Comparison of ENCODE assay signal across 20 mouse cellular contexts in the genomic region with DNA sequence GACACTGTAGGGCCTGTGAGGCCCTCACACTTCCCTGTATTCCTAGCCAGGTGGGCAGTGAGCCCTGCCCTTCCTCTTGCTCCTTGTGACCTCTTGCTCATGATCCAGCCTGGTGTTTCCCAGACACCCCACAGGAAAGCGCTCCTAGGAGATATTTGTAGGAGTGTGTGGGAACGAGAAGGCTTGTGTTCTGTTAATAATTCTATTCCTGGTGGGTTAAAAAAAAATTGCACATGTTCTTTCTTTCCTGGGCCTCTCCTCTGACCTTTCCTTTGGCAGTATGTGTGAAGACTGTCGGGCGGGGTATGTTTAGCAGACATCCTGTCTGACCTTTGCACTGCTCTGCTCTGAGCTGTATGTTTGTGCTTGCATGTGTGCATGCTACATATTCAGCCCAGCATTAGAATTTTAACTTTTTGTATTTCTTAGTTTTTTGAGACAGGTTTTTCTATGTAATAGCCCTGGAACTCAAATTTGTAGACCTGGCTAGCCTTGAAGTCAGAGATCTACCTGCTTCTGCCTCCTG. TPM values are rescaled to one million over a fixed set of nuclear protein-coding genes. Genes with fewer than 3 reads are reported as not detected.
DNase-seq lines count a peak whose midpoint lies in the region; ATAC-seq and TF ChIP-seq lines count a peak whose summit lies in the region.
"Had no signal": no experiment of that assay in that cellular context is flagged by ENCODE, and none has a peak within 500 bp of the region (broad histone marks: within the 10 kb centered on the region; RNA-seq: fewer than 3 reads in every experiment).

No protein-coding gene starts in this region.

- no peak overlapping the region for H3K4me2 ChIP-seq in heart, embryonic 11.5 days
- H3K4me2 ChIP-seq in liver, embryonic 16.5 days (ENCODE audit: low read depth, low read length): no peak overlapping the region
- H3K4me2 ChIP-seq: stomach, embryonic 15.5 days had no signal

- no peak for DNase-seq in heart, postnatal 36 days
- DNase-seq in kidney, adult 9 months: peak; percentile 53
- no peak for DNase-seq in kidney, adult 8-10 months
- no peak for DNase-seq in spleen, adult 12 weeks (ENCODE audit: low spot score)
- DNase-seq in right cerebral cortex, postnatal 25 days: no peak
- DNase-seq: cerebellum, adult 9-11 months; forebrain, postnatal 0 days; gastrocnemius, postnatal 14 days; kidney, postnatal 25 days; layer of hippocampus, postnatal 36 days; lung, adult 2 months; lung, postnatal 36 days; right cerebral cortex, adult 18-20 months had no signal

- WGBS in heart, embryonic 11.5 days (ENCODE audit: insufficient replicate concordance): 90% methylated on average over 4 of the region's 4 CpGs
- WGBS in liver, embryonic 16.5 days (ENCODE audit: insufficient replicate concordance): 65% methylated on average over 4 of the region's 4 CpGs

- peak overlapping the region; percentile 44; the same call in 1 of the 2 replicates for H3K9ac ChIP-seq in heart, embryonic 11.5 days (ENCODE audit: low read depth, low read length)
- H3K9ac ChIP-seq in liver, embryonic 16.5 days (ENCODE audit: low read depth, low read length): no peak overlapping the region
- H3K9ac ChIP-seq: forebrain, postnatal 0 days; stomach, embryonic 15.5 days had no signal

- no peak for ATAC-seq in heart, embryonic 11.5 days (replicated peaks; ENCODE audit: insufficient number of reproducible peaks, low FRiP score, low TSS enrichment)
- peak; percentile 59 for ATAC-seq in liver, embryonic 16.5 days (ENCODE audit: low read depth)
- ATAC-seq: forebrain, postnatal 0 days had no signal

- no peak overlapping the region for H3K4me3 ChIP-seq in heart, embryonic 11.5 days (ENCODE audit: low read depth, low read length)
- H3K4me3 ChIP-seq in E14TG2a.4 (replicated peaks; ENCODE audit: low read length): peak overlapping the region; percentile 80
- H3K4me3 ChIP-seq in liver, embryonic 16.5 days (ENCODE audit: low read depth, low read length): no peak overlapping the region
- H3K4me3 ChIP-seq: limb, embryonic 10.5 days; stomach, embryonic 15.5 days had no signal

- H3K4me1 ChIP-seq in heart, embryonic 11.5 days (ENCODE audit: control insufficient read depth, insufficient read depth, low read length): no peaks in the 10 kb centered on the region
- H3K4me1 ChIP-seq in E14TG2a.4 (replicated peaks; ENCODE audit: low read depth, low read length): peaks cover 94% of the 10 kb centered on the region
- H3K4me1 ChIP-seq in liver, embryonic 16.5 days (ENCODE audit: control insufficient read depth, low read depth, low read length): peaks cover 15% of the 10 kb centered on the region; the same call in 1 of the 2 replicates
- H3K4me1 ChIP-seq: limb, embryonic 10.5 days; stomach, embryonic 15.5 days had no signal

- 0 out of 2 replicates have a peak overlapping the region, but pooled peaks have one; percentile 32 for H3K27ac ChIP-seq in heart, embryonic 11.5 days (ENCODE audit: low read depth, low read length)
- peak overlapping the region; percentile 36; the same call in 1 of the 2 replicates for H3K27ac ChIP-seq in liver, embryonic 16.5 days (ENCODE audit: low read length)
- H3K27ac ChIP-seq: limb, embryonic 10.5 days; stomach, embryonic 15.5 days had no signal

- TF ChIP-seq CTCF in E14TG2a.4 (conservative IDR thresholded peaks at IDR 0.05; ENCODE audit: low read length): no peak

- no peaks in the 10 kb centered on the region for H3K9me3 ChIP-seq in heart, embryonic 11.5 days (replicated peaks; ENCODE audit: control insufficient read depth, low read length)
- H3K9me3 ChIP-seq in E14TG2a.4 (ENCODE audit: low read length): peaks cover 32% of the 10 kb centered on the region
- H3K9me3 ChIP-seq in liver, embryonic 16.5 days (replicated peaks; ENCODE audit: control insufficient read depth, low read length): no peaks in the 10 kb centered on the region
- H3K9me3 ChIP-seq: G1E; limb, embryonic 10.5 days; stomach, embryonic 15.5 days had no signal

- no peaks in the 10 kb centered on the region for H3K27me3 ChIP-seq in heart, embryonic 11.5 days (ENCODE audit: control insufficient read depth, insufficient read depth, low read length)
- H3K27me3 ChIP-seq in E14TG2a.4 (ENCODE audit: insufficient read depth, low read length): no peaks in the 10 kb centered on the region
- H3K27me3 ChIP-seq in liver, embryonic 16.5 days (ENCODE audit: control insufficient read depth, insufficient read depth, low read depth, low read length): no peaks in the 10 kb centered on the region
- H3K27me3 ChIP-seq: stomach, embryonic 15.5 days had no signal

- H3K36me3 ChIP-seq in heart, embryonic 11.5 days (ENCODE audit: control insufficient read depth, insufficient read depth, low read length): peaks cover 67% of the 10 kb centered on the region
- H3K36me3 ChIP-seq in E14TG2a.4 (ENCODE audit: insufficient read depth, low read length): peaks cover 92% of the 10 kb centered on the region
- H3K36me3 ChIP-seq in liver, embryonic 16.5 days (ENCODE audit: control insufficient read depth, insufficient read depth): peaks cover 32% of the 10 kb centered on the region

- intact Hi-C loops in heart, postnatal 36 days (cut with DNase I): no loop called here

RNA-seq across cellular contexts. Expression of gene Ssr2, which starts 9.1 kb away (rescaled TPM):
- 206 and 229 TPM in 2 replicates for polyA plus RNA-seq in heart, embryonic 11.5 days (2014; fragmentation: Nextera tagmentation; extraction: Ambion mirVana)
- 10 to 100 TPM; 70.7 to 73.8 TPM for total RNA-seq in heart, postnatal 36 days (2021)
- polyA plus RNA-seq in liver, embryonic 16.5 days (2015; fragmentation: Nextera tagmentation; extraction: Ambion mirVana): 171 and 190 TPM in 2 replicates

RNA-seq across cellular contexts. Expression of gene Ubqln4, which starts 13.0 kb away (rescaled TPM):
- 48.8 and 49.5 TPM in 2 replicates for polyA plus RNA-seq in heart, embryonic 11.5 days (2014; fragmentation: Nextera tagmentation; extraction: Ambion mirVana)
- total RNA-seq in heart, postnatal 36 days (2021): 10 to 100 TPM; 65.0 to 75.6 TPM
- polyA plus RNA-seq in liver, embryonic 16.5 days (2015; fragmentation: Nextera tagmentation; extraction: Ambion mirVana): 14.8 and 16.4 TPM in 2 replicates

RNA-seq across cellular contexts. Expression of gene Lamtor2, which starts 13.7 kb away (rescaled TPM):
- polyA plus RNA-seq in heart, embryonic 11.5 days (2014; fragmentation: Nextera tagmentation; extraction: Ambion mirVana): 86.9 and 110 TPM in 2 replicates
- 10 to 100 TPM; 94.6 to 99.1 TPM for total RNA-seq in heart, postnatal 36 days (2021)
- 98.6 and 107 TPM in 2 replicates for polyA plus RNA-seq in liver, embryonic 16.5 days (2015; fragmentation: Nextera tagmentation; extraction: Ambion mirVana)

RNA-seq across cellular contexts. Expression of gene Rab25, which starts 18.5 kb away (rescaled TPM):
- 0.21 TPM in 1 of 2 replicates, not detected in the other for polyA plus RNA-seq in heart, embryonic 11.5 days (2014; fragmentation: Nextera tagmentation; extraction: Ambion mirVana)
- total RNA-seq in heart, postnatal 36 days (2021): not detected
- 0.32 and 1.1 TPM in 2 replicates for polyA plus RNA-seq in liver, embryonic 16.5 days (2015; fragmentation: Nextera tagmentation; extraction: Ambion mirVana)
- total RNA-seq: forebrain, postnatal 0 days; gastrocnemius, postnatal 14 days; hematopoietic stem cell, adult 5-6 weeks had no signal
- polyA plus RNA-seq: forebrain, postnatal 0 days had no signal

RNA-seq across cellular contexts. Expression of gene Mex3a, which starts 34.4 kb away (rescaled TPM):
- polyA plus RNA-seq in heart, embryonic 11.5 days (2014; fragmentation: Nextera tagmentation; extraction: Ambion mirVana): 16.5 and 16.9 TPM in 2 replicates
- under 1 TPM; 0.22 to 0.58 TPM for total RNA-seq in heart, postnatal 36 days (2021)
- 0.44 and 0.53 TPM in 2 replicates for polyA plus RNA-seq in liver, embryonic 16.5 days (2015; fragmentation: Nextera tagmentation; extraction: Ambion mirVana)
